Mouse (Mus musculus): ENCODE measurements at regions not wholly inside any gene's neighbourhood (a gene's known extent, or its start where the extent isn't known, plus 50 kb on each side); places are given as distances from the start of the nearest gene placed in this dataset.

GRCm38 (mm10) chr8:65208791-65209190 lies 79.4 kb upstream of the BC030870 start:
- ATAC-seq (ENCODE audit: low TSS enrichment), result no peak

- no peak for ATAC-seq (ENCODE audit: low TSS enrichment)
Observed at GRCm38 (mm10) chr8:65206202-65206601, 76.8 kb upstream of the BC030870 start.

DNA sequence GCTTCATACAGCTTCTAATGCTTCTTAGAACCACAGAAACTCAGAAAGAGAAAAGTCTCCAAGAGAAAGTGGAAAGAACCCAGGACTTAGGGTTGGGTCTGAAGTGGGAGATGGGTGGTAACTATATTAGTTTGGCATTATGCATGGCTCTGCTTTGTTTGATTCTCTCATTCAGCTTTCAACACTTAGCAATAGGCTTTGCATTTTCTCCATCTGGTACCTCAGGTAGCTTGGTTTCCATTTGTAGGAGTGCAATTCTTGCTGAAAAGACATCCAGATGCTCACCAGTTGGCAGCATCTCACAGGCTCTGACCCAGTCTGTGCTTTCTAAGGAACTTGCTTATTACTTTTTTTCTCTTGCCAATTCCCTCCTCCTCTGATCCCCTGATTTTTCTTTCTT lies 65.3 kb upstream of the BC030870 start:
- ATAC-seq (ENCODE audit: low TSS enrichment), result peak; percentile 97

DNA sequence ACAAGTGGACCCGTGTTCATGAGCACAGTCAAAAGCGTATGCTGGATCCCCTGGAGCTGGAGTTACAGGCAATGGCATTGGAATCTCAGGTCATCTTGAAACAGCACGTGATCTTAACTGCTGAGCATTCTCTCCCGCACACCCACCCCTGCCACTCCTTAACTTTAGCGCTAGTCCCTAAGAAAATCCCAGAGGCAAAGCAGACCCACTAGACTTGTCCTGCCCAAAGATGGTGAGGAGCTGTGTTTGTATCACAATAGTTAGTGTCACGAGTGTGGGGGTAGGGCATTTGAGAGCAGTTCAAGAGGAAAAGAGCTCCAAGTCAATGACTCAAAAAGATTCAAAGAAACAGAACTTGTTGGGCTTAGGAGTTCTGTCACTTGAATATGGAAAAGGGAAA lies 64.9 kb upstream of the BC030870 start:
- ATAC-seq (ENCODE audit: low TSS enrichment), result no peak

- ATAC-seq (ENCODE audit: low TSS enrichment), result no peak
Observed at GRCm38 (mm10) chr8:65182346-65182745, 53.0 kb upstream of the BC030870 start.

GRCm38 (mm10) chr8:65180447-65180846 lies 51.1 kb upstream of the BC030870 start:
- no peak for ATAC-seq (ENCODE audit: low TSS enrichment)

Measured in frontal cortex, adult (tissue).